Mouse (Mus musculus) CH12.LX (cell line): Measurements from ENCODE around the gene Synj2. TPM values are rescaled to one million over a fixed set of nuclear protein-coding genes. Genes with fewer than 3 reads are reported as not detected.

Experiments
- DNase-seq: peaks from one replicate; pipeline ENCODE4 v3.0.0-alpha.2; 2013; ENCODE audit errors: extremely low read depth
- H3K27ac ChIP-seq: 2 replicates; pipeline ENCODE4 v1.5.1; 2012; ENCODE audit warnings: low read depth, mild to moderate bottlenecking, control low read depth, moderate library complexity; ENCODE audit not compliant: insufficient read depth
- H3K27me3 ChIP-seq: replicated peaks from 2 replicates; pipeline ENCODE3; 2012; ENCODE audit warnings: inconsistent platforms
- H3K36me3 ChIP-seq, 2 experiments: replicated peaks in 1 of 2; 2 replicates each; pipeline versions ENCODE3 to v1.6.1; 2012; ENCODE audit warnings: inconsistent platforms in 1 of 2, low read length in 1 of 2, mild to moderate bottlenecking in 1 of 2, mixed read lengths in 1 of 2, moderate library complexity in 1 of 2; ENCODE audit not compliant: control insufficient read depth in 1 of 2, insufficient read depth in 1 of 2
- H3K4me1 ChIP-seq, 2 experiments: 2 replicates each; pipeline ENCODE4 v1.6.1; 2012; ENCODE audit warnings: inconsistent platforms in 1 of 2, moderate library complexity in 1 of 2; ENCODE audit not compliant: insufficient read depth in 2 of 2, control insufficient read depth in 1 of 2
- H3K4me2 ChIP-seq: 2 replicates; pipeline ENCODE4 v1.6.1; 2012; ENCODE audit warnings: low read depth, mild to moderate bottlenecking, control low read depth; ENCODE audit not compliant: poor library complexity, insufficient read depth, severe bottlenecking
- H3K4me3 ChIP-seq, 3 experiments: fragments of 150-350 bp in 1 of 3; sonication (generic) in 1 of 3; replicated peaks in 1 of 3; 2 replicates each; pipeline versions ENCODE3 to v1.5.1; 2011 to 2012; ENCODE audit warnings: low read depth in 2 of 3, low read length in 2 of 3, mild to moderate bottlenecking in 2 of 3, moderate library complexity in 2 of 3, control low read depth in 1 of 3, improper control_type of control experiment in 1 of 3, inconsistent platforms in 1 of 3, mixed read lengths in 1 of 3; ENCODE audit not compliant: poor library complexity in 1 of 3
- H3K79me2 ChIP-seq: replicated peaks from 2 replicates; pipeline ENCODE4 v1.6.1; 2012; ENCODE audit warnings: mild to moderate bottlenecking, moderate library complexity; ENCODE audit not compliant: control insufficient read depth, poor library complexity, insufficient read depth, severe bottlenecking; ENCODE audit errors: extremely low read depth
- H3K9ac ChIP-seq: 2 replicates; pipeline ENCODE4 v1.6.1; 2012; ENCODE audit warnings: low read depth, mild to moderate bottlenecking, control low read depth, moderate library complexity; ENCODE audit not compliant: insufficient read depth
- H3K9me3 ChIP-seq: replicated peaks from 2 replicates; pipeline ENCODE3; 2012; ENCODE audit warnings: low read length, inconsistent platforms, mixed read lengths
- BHLHE40 ChIP-seq: IDR thresholded peaks from 2 replicates; pipeline ENCODE4 v1.6.1; 2011; ENCODE audit warnings: mild to moderate bottlenecking, low read depth, low read length, improper control_type of control experiment
- CHD2 ChIP-seq: IDR thresholded peaks from 2 replicates; pipeline ENCODE4 v1.6.1; 2011; ENCODE audit warnings: low read length, improper control_type of control experiment
- E2F4 ChIP-seq: IDR thresholded peaks from 2 replicates; pipeline ENCODE4 v1.6.1; 2011; ENCODE audit warnings: low read depth, low read length, improper control_type of control experiment; ENCODE audit not compliant: insufficient replicate concordance
- ELF1 ChIP-seq: IDR thresholded peaks from 2 replicates; pipeline ENCODE4 v1.6.1; 2014; ENCODE audit warnings: low read depth, mild to moderate bottlenecking, inconsistent platforms, low read length, improper control_type of control experiment
- ETS1 ChIP-seq: conservative IDR thresholded peaks from 2 replicates; pipeline ENCODE4 v1.6.1; 2012; ENCODE audit warnings: low read depth, mild to moderate bottlenecking, inconsistent platforms, low read length, improper control_type of control experiment, moderate library complexity
- HCFC1 ChIP-seq: IDR thresholded peaks from 2 replicates; pipeline ENCODE4 v1.6.1; 2012; ENCODE audit warnings: low read depth, mild to moderate bottlenecking, inconsistent platforms, low read length, improper control_type of control experiment
- IRF4 ChIP-seq: IDR thresholded peaks from 2 replicates; pipeline ENCODE4 v1.6.1; 2014; ENCODE audit warnings: low read depth, mild to moderate bottlenecking, inconsistent platforms, low read length, improper control_type of control experiment
- JUN ChIP-seq: IDR thresholded peaks from 2 replicates; pipeline ENCODE4 v1.6.1; 2011; ENCODE audit warnings: low read depth, mild to moderate bottlenecking, low read length, improper control_type of control experiment, moderate library complexity; ENCODE audit not compliant: insufficient read depth
- MAFK ChIP-seq: IDR thresholded peaks from 2 replicates; pipeline ENCODE4 v1.6.1; 2011; ENCODE audit warnings: low read length, improper control_type of control experiment; ENCODE audit not compliant: insufficient replicate concordance
- MEF2A ChIP-seq: IDR thresholded peaks from 2 replicates; pipeline ENCODE4 v1.6.1; 2014; ENCODE audit warnings: low read depth, mild to moderate bottlenecking, inconsistent platforms, low read length, improper control_type of control experiment, borderline replicate concordance
- MXI1 ChIP-seq: IDR thresholded peaks from 2 replicates; pipeline ENCODE4 v1.6.1; 2011; ENCODE audit warnings: mild to moderate bottlenecking, low read depth, low read length, improper control_type of control experiment
- PAX5 ChIP-seq: IDR thresholded peaks from 2 replicates; pipeline ENCODE4 v1.6.1; 2012; ENCODE audit warnings: low read length, inconsistent platforms, mixed read lengths
- POLR2AphosphoS2 ChIP-seq: IDR thresholded peaks from 2 replicates; pipeline ENCODE4 v1.6.1; 2011; ENCODE audit warnings: low read depth, low read length, improper control_type of control experiment
- RCOR1 ChIP-seq: conservative IDR thresholded peaks from 2 replicates; pipeline ENCODE4 v1.6.1; 2012; ENCODE audit warnings: low read depth, mild to moderate bottlenecking, inconsistent platforms, low read length, improper control_type of control experiment
- TBP ChIP-seq: conservative IDR thresholded peaks from 2 replicates; pipeline ENCODE4 v1.6.1; 2011; ENCODE audit warnings: low read depth, low read length, improper control_type of control experiment
- TCF12 ChIP-seq: IDR thresholded peaks from 2 replicates; pipeline ENCODE4 v1.6.1; 2014; ENCODE audit warnings: low read depth, mild to moderate bottlenecking, inconsistent platforms, low read length, improper control_type of control experiment
- UBTF ChIP-seq: IDR thresholded peaks from 2 replicates; pipeline ENCODE4 v1.6.1; 2012; ENCODE audit warnings: low read depth, mild to moderate bottlenecking, inconsistent platforms, low read length, improper control_type of control experiment, moderate library complexity
- USF1 ChIP-seq: IDR thresholded peaks from 2 replicates; pipeline ENCODE4 v1.6.1; 2014; ENCODE audit warnings: low read depth, mild to moderate bottlenecking, inconsistent platforms, low read length, improper control_type of control experiment
- USF2 ChIP-seq: conservative IDR thresholded peaks from 2 replicates; pipeline ENCODE4 v1.6.1; 2011; ENCODE audit warnings: low read depth, low read length, improper control_type of control experiment
- ZKSCAN1 ChIP-seq: IDR thresholded peaks from 2 replicates; pipeline ENCODE4 v1.6.1; 2012; ENCODE audit warnings: low read depth, inconsistent platforms, low read length, improper control_type of control experiment, borderline replicate concordance
- ZMIZ1 ChIP-seq: IDR thresholded peaks from 2 replicates; pipeline ENCODE4 v1.6.1; 2012; ENCODE audit warnings: low read depth, mild to moderate bottlenecking, inconsistent platforms, low read length, improper control_type of control experiment
- ZNF384 ChIP-seq: IDR thresholded peaks from 2 replicates; pipeline ENCODE4 v1.6.1; 2012; ENCODE audit warnings: low read depth, low read length, improper control_type of control experiment, inconsistent platforms
- dilution Hi-C: fragments of 300-500 bp; cut with MboI; formaldehyde crosslinking; loops from 2 replicates; pipeline ENCODE4 v1.14.3; 2020; ENCODE audit warnings: low sequenced_read_pairs; ENCODE audit not compliant: extremely low pct_unique_long_range_greater_than_20kb, extremely low pct_ligation_motif_present
- in situ Hi-C: fragments of 300-500 bp; cut with MboI; formaldehyde crosslinking; loops from 3 replicates; pipeline ENCODE4 v1.14.3; 2019; ENCODE audit warnings: low sequenced_read_pairs, low pct_ligation_motif_present, low pct_unique_long_range_greater_than_20kb, mixed read lengths
- polyA plus RNA-seq: library from polyadenylated mRNA; unstranded; fragments of >175 nt; gene quantifications from 2 replicates; pipeline ENCODE4 v1.2.1, GENCODE M21; 2012; ENCODE audit warnings: low read depth; ENCODE audit not compliant: insufficient read length
- total RNA-seq, 2 experiments: library from RNA; depleted of rRNA; stranded (reverse); fragments of 300-350 nt in 1 of 2; fragments of >200 nt in 1 of 2; gene quantifications; 2 replicates each; pipeline ENCODE4 v1.2.3; 2012 to 2014

Gene Synj2
- total and polyA plus RNA-seq, 3 experiments, result 5.3 to 10.9 (median 6.8) TPM

- TF ChIP-seq USF1, result no peak
- no peak for TF ChIP-seq ETS1
- TF ChIP-seq ZNF384, result no peak
- no peak for TF ChIP-seq TBP
- TF ChIP-seq UBTF, result no peak
- no peak for TF ChIP-seq HCFC1
- no peak for TF ChIP-seq TCF12
- no peak for TF ChIP-seq CHD2
- TF ChIP-seq JUN, result no peak
- no peak for TF ChIP-seq IRF4
- no peak for TF ChIP-seq RCOR1
- TF ChIP-seq BHLHE40, result no peak
- TF ChIP-seq USF2, result no peak
- H3K36me3 ChIP-seq, result peaks cover 3 to 83% of the 10 kb centered on the region in 2 experiments
- no peak overlapping the region for H3K4me2 ChIP-seq
- no peak overlapping the region for H3K4me3 ChIP-seq
- dilution Hi-C loops (no loop called here), in situ Hi-C loops (no loop called here)
- H3K4me1 ChIP-seq, result peaks cover 5 to 8% of the 10 kb centered on the region in 2 experiments; a peak in 3 of 4 replicates
- H3K27ac ChIP-seq, result no peak overlapping the region
- DNase-seq, result no peak
- no peaks in the 10 kb centered on the region for H3K27me3 ChIP-seq
- H3K79me2 ChIP-seq, result no peaks in the 10 kb centered on the region
- H3K9ac ChIP-seq, result no peak overlapping the region
- no peaks in the 10 kb centered on the region for H3K9me3 ChIP-seq
Observed at GRCm38 (mm10) chr17:6036458-6036857, 95.4 kb downstream of the Synj2 start.

GRCm38 (mm10) chr17:6036872-6037271, 95.8 kb downstream of the Synj2 start:
- peaks cover 3 to 85% of the 10 kb centered on the region in 2 experiments for H3K36me3 ChIP-seq
- H3K4me1 ChIP-seq, result peaks cover 5 to 8% of the 10 kb centered on the region in 2 experiments; a peak in 3 of 4 replicates
- no peaks in the 10 kb centered on the region for H3K79me2 ChIP-seq
- no peak for TF ChIP-seq ZKSCAN1
- no peak for TF ChIP-seq ZMIZ1
- TF ChIP-seq ETS1, result no peak
- no peak for TF ChIP-seq ELF1
- TF ChIP-seq IRF4, result no peak
- TF ChIP-seq POLR2AphosphoS2, result no peak
- no peak for TF ChIP-seq CHD2
- no peak for TF ChIP-seq MAFK
- TF ChIP-seq MXI1, result no peak
- no peak for TF ChIP-seq BHLHE40
- TF ChIP-seq MEF2A, result no peak
- no peak for TF ChIP-seq PAX5
- no peak for TF ChIP-seq E2F4
- no peak overlapping the region for H3K4me2 ChIP-seq
- no peaks in the 10 kb centered on the region for H3K27me3 ChIP-seq
- dilution Hi-C loops, result no loop called here
- DNase-seq, result no peak
- H3K27ac ChIP-seq, result no peak overlapping the region
- H3K9me3 ChIP-seq, result no peaks in the 10 kb centered on the region
- H3K9ac ChIP-seq, result no peak overlapping the region
- no peak overlapping the region for H3K4me3 ChIP-seq
- in situ Hi-C loops, result no loop called here
